Mouse (Mus musculus): ENCODE measurements around the gene Cit. TPM values are rescaled to one million over a fixed set of nuclear protein-coding genes. Genes with fewer than 3 reads are reported as not detected.
"Not testable (repeated sequence)": the region's sequence is repeated elsewhere in the genome, so short reads cannot be mapped to it uniquely, and the experiment has no call there.

Gene Cit
- total RNA-seq (2021), result 10 to 100 TPM; 20.1 to 24.9 TPM
- long read RNA-seq, experiment 1, partial matches to known transcripts, result 1 of 4 reads
- long read RNA-seq, experiment 1, other reads (novel, unspliced or antisense), result 1 of 4 reads
- long read RNA-seq, experiment 2, partial matches to known transcripts, result 2 of 4 reads
- long read RNA-seq, experiment 2, other reads (novel, unspliced or antisense), result 2 of 4 reads

GRCm38 (mm10) chr5:115844766-115845634, at the start of gene Cit:
Gene Cit, plus strand, starts transcription at chr5:115845278.
- peak; percentile 71 to 85 for DNase-seq (ENCODE audit: low spot score in 2 of 2)

GRCm38 (mm10) chr5:115799016-115799894, 45.8 kb upstream of the Cit start:
- no peak for DNase-seq (ENCODE audit: low spot score in 2 of 2)

GRCm38 (mm10) chr5:115799895-115800232, 45.2 kb upstream of the Cit start:
- no peak for DNase-seq (ENCODE audit: low spot score in 2 of 2)

DNA sequence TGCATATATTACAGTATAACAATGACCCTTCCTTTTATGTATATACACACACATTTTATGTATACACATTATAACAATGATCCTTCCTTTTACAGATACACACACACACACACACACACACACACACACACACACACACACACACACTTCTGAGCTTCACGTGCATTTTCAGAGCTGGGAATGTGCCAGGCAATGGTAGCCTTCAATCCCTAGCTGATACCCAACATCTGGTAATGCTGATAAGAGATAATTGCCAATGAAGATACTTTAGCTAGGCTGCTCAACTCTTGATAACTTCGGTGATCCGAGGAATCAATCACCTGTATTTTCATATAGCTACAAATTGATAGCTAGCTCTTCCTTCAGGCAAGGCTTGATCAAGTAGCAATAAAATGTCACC, 32.8 kb upstream of the Cit start:
- no peak for DNase-seq (ENCODE audit: low spot score in 2 of 2)

- DNase-seq (ENCODE audit: low spot score in 2 of 2), result no peak
Measured at GRCm38 (mm10) chr5:115817022-115817421, 28.1 kb upstream of the Cit start.

DNA sequence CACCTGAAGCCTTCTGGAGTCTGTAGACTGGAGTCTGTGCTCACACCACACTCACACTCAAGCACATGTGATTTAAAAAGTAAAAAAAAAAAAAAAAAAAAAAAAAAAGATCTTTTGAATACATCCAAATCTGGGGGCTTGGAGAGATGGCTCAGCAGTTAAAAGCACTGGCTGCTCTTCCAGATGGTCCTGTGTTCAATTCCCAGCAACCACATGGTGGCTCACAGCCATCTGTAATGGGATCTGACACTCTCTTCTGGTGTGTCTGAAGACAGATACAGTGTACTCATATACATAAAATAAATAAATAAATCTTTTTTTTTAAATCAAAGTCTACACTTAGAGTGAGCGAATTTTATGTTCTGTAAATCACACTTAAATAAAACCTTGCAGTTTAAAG, 27.4 kb upstream of the Cit start:
- DNase-seq (ENCODE audit: low spot score in 2 of 2), result not testable (repeated sequence)

- DNase-seq (ENCODE audit: low spot score in 2 of 2), result no peak
Measured at GRCm38 (mm10) chr5:115819966-115820365, 25.1 kb upstream of the Cit start.

- DNase-seq (ENCODE audit: low spot score in 2 of 2), result no peak
Measured at GRCm38 (mm10) chr5:115821200-115821599, 23.9 kb upstream of the Cit start.

- DNase-seq (ENCODE audit: low spot score in 2 of 2), result no peak
Measured at GRCm38 (mm10) chr5:115821910-115822309, 23.2 kb upstream of the Cit start.

GRCm38 (mm10) chr5:115832754-115833153, 12.3 kb upstream of the Cit start:
- DNase-seq (ENCODE audit: low spot score in 2 of 2), result no peak

GRCm38 (mm10) chr5:115833806-115834205, 11.3 kb upstream of the Cit start:
- DNase-seq (ENCODE audit: low spot score in 2 of 2), result not testable (repeated sequence)

DNA sequence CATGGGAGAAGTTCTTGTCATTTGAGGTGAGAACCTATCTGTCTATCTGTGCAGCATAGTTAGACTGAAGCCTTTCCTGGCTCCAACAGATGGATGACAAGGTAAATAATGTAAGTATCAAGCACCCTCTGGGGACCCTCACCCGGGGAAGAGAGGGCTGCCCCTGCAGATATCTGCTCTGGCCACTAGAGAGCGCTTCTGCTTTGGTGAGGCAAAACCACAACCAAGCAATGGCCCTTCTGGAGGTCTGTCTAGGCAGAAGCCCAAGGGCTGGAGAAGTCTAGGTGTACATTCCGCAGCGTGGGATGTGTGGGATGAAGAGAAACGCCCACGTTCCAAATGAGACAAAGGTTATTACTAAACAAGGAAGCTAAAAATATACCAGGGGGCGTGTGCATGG, 9.8 kb upstream of the Cit start:
- DNase-seq (ENCODE audit: low spot score in 2 of 2), result no peak

GRCm38 (mm10) chr5:115838059-115838458, 7.0 kb upstream of the Cit start:
- no peak for DNase-seq (ENCODE audit: low spot score in 2 of 2)

DNA sequence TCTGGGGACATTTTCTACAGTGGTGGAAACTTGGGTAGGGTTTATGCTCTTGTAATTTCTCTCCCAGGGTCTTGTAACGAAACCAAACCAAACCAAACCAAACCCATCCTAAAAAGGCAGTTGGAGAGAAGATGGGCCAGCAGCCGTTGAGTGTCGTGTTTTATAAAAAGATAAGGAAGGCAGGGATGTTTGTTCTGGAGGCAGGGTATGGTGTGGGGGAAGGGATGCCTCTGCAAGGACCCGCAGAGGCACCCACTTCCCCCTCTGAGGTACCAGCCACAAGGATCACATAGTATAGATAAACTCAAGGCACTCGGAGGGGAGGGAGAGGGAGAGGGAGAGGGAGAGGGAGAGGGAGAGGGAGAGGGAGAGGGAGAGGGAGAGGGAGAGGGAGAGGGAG, 4.6 kb upstream of the Cit start:
- no peak for DNase-seq (ENCODE audit: low spot score in 2 of 2)

- DNase-seq (ENCODE audit: low spot score in 2 of 2), result no peak
Measured at GRCm38 (mm10) chr5:115840946-115841775, 3.9 kb upstream of the Cit start.

- DNase-seq (ENCODE audit: low spot score in 2 of 2), result no peak
Measured at GRCm38 (mm10) chr5:115844368-115844765, 711 bp upstream of the Cit start.

DNA sequence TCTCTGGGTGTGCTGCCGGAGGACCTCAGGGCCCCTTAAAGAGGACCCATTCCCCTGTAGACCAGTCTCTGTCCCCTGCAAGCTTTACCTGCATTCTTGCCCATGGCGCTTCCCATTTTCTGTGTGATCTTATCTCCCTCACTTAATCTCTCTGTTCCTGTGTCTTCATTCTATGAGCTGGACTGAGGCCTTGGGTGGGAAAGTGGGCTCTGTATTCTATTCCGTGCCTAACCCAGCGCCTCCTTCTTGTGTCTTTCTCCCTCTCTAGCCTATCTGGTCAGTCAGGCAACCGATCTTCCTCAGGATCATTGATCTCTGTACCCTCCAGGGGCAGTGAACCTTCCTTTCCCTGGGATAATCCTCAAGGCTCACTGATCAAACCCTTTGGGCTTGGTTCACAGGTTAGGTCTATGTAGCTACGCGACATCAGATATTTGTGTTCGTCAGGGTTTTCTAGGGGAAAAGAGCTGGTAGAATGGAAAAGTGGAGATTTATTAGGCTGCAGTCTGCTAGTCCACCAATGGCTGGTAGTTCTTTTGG, 627 bp downstream of the Cit start:
- no peak for DNase-seq (ENCODE audit: low spot score in 2 of 2)

DNA sequence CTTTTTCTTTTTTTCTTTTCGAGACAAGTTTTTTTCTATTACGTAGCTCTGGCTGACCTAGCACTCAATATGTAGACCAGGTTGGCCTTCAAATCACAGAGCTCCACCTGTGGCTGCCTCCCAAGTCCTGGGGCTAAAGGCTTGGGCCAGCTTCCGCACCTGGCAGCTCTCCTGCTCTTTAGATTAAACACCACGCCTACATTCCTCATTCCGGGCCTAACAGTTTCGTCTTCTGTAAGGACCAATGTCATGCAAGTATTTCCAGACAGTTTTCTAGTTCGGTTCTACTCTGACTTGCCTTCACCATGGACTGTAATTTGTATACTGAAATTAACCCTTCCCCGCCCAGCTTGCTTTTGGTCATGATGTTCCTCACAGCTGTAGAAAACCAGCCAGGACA, 2.1 kb downstream of the Cit start:
- DNase-seq (ENCODE audit: low spot score in 2 of 2), result no peak

GRCm38 (mm10) chr5:115848463-115848862, 3.4 kb downstream of the Cit start:
- no peak for DNase-seq (ENCODE audit: low spot score in 2 of 2)

- DNase-seq (ENCODE audit: low spot score in 2 of 2), result no peak
Measured at GRCm38 (mm10) chr5:115849263-115849829, 4.3 kb downstream of the Cit start.
